Mouse (Mus musculus) olfactory bulb, adult 2 months (tissue): Measurements from ENCODE around the gene Snrpd2.
"Not testable (repeated sequence)": the region's sequence is repeated elsewhere in the genome, so short reads cannot be mapped to it uniquely, and the experiment has no call there.

Experiments
- CTCF ChIP-seq: fragments of 200-500 bp; IDR thresholded peaks from 2 replicates; pipeline ENCODE4 v1.5.1; 2012; ENCODE audit warnings: low read depth, mild to moderate bottlenecking, low read length, moderate library complexity; ENCODE audit not compliant: insufficient read depth
- POLR2A ChIP-seq: fragments of 200-500 bp; IDR thresholded peaks from 2 replicates; pipeline ENCODE4 v1.6.1; 2012; ENCODE audit warnings: mild to moderate bottlenecking, low read depth, low read length, moderate library complexity; ENCODE audit not compliant: insufficient read depth

DNA sequence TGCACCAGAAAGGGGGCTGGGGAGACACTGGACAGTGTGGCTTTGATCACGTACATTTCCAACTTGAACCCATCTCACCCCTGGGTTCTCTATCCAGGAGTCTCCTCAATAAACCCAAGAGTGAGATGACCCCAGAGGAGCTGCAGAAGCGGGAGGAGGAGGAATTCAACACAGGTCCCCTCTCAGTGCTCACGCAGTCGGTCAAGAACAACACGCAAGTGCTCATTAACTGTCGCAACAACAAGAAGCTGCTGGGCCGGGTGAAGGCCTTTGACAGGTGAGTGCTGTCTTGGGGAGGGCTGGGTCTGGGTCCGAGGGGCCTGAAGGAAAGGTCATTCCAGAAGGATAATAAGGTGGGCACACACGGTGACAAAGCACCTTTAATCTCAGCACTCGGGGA, 1.6 kb downstream of the Snrpd2 start:
- TF ChIP-seq CTCF, POLR2A: not testable (repeated sequence)
